Mouse (Mus musculus): ENCODE data around the gene Abat.

DNA sequence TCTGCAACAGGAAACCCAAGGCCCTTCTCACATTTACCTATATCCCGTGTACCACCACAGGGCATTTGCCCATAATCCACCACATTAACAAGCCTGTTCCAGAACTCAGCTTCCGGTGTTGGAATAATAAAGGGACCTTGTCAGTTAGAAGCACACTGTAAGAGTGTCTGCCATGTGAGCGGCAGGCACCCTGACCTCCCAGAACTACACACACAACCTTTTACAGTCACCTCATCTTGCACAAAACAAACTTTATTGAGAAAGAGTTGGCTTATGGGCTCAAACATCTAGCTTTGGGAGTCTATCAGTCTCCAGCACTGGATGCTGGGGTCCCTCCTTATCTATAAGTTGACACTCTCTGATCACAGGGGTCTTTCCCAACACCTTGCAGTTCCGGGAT lies 145.1 kb downstream of the Abat start:
- TF ChIP-seq CTCF (IDR thresholded peaks at IDR 0.05; ENCODE audit: control insufficient read depth, insufficient read depth, insufficient read length) (no peak), FOSL1 (IDR thresholded peaks at IDR 0.05; ENCODE audit: insufficient read depth, low read length, poor library complexity, severe bottlenecking) (no peak), CEBPB (IDR thresholded peaks at IDR 0.05; ENCODE audit: low read depth) (no peak)

All from C2C12 (cell line).